Mouse (Mus musculus): ENCODE data around the gene Ccs.

DNA sequence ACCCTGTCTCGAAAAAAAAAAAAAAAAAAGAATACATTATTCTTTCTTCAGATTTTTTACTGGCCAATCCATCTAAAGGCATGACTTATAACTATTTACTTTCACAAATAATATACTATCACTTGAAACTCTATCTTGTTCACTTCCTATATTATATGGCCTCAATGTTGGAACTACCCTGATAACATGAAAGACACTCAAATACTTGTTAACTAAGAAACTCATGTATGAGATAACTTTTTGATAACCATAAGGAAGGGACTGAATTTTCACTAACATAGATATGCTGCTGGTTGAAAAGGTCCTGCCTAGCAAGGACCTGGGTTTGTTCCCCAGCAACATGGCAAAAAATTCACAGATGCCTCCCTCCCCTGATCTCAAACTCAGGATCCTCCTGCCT lies 43.2 kb downstream of the Ccs start:
- TF ChIP-seq CTCF (IDR thresholded peaks at IDR 0.05; ENCODE audit: extremely low read depth, insufficient read depth, low read length) (no peak), POLR2A (IDR thresholded peaks at IDR 0.05; ENCODE audit: extremely low read depth, insufficient read depth, low read length) (no peak)

Data from cortical plate, adult 2 months (tissue).